Mouse (Mus musculus) limb, embryonic 15.5 days (tissue): ENCODE data around the gene Kmt2e. TPM values are rescaled to one million over a fixed set of nuclear protein-coding genes. Genes with fewer than 3 reads are reported as not detected.

ENCODE experiments used
- ATAC-seq: fragments of 200-750 bp; cut with Nextera tagmentation; 2 replicates; pipeline ENCODE4 v1.8.0; 2017; ENCODE audit warnings: low read depth, moderate TSS enrichment; ENCODE audit not compliant: insufficient number of reproducible peaks, low FRiP score, low TSS enrichment
- H3K27ac ChIP-seq: fragments of 300-500 bp; sonication (generic); 2 replicates; pipeline ENCODE4 v1.5.1; 2015; ENCODE audit warnings: moderate library complexity, mild to moderate bottlenecking, inconsistent platforms
- H3K27me3 ChIP-seq: fragments of 300-500 bp; sonication (generic); 2 replicates; pipeline ENCODE4 v1.6.1; 2015; ENCODE audit warnings: inconsistent platforms
- H3K36me3 ChIP-seq: fragments of 300-500 bp; sonication (generic); 2 replicates; pipeline ENCODE4 v1.6.1; 2015; ENCODE audit warnings: inconsistent platforms
- H3K4me1 ChIP-seq: fragments of 300-500 bp; sonication (generic); 2 replicates; pipeline ENCODE4 v1.6.1; 2015; ENCODE audit warnings: inconsistent platforms
- H3K4me2 ChIP-seq: fragments of 300-500 bp; sonication (generic); 2 replicates; pipeline ENCODE4 v1.6.1; 2015; ENCODE audit warnings: mild to moderate bottlenecking, inconsistent platforms
- H3K4me3 ChIP-seq: fragments of 300-500 bp; sonication (generic); 2 replicates; pipeline ENCODE4 v1.5.1; 2015; ENCODE audit warnings: mild to moderate bottlenecking, inconsistent platforms
- H3K9ac ChIP-seq: fragments of 300-500 bp; sonication (generic); 2 replicates; pipeline ENCODE4 v1.6.1; 2015; ENCODE audit warnings: inconsistent platforms
- H3K9me3 ChIP-seq: fragments of 300-500 bp; sonication (generic); 2 replicates; pipeline ENCODE4 v1.6.1; 2016; ENCODE audit warnings: inconsistent platforms
- WGBS: fragments of 180-500 bp; shearing (Covaris S2); methylation state at CpG from one replicate; pipeline ENCODE4 v1.1.7; 2015; 5-methylcytosine and 5-hydroxymethylcytosine counted together
- polyA plus RNA-seq: library from polyadenylated mRNA; unstranded; fragments of >200 nt; fragmentation: Nextera tagmentation; extraction: Ambion mirVana; gene quantifications from 2 replicates; pipeline ENCODE4 v1.2.1, GENCODE M21; 2015

Gene Kmt2e
- polyA plus RNA-seq, 1 experiment from 2014 or later: 105 TPM

GRCm38 (mm10) chr5:23496396-23496795 is 62.2 kb downstream of the Kmt2e start:
- Histone ChIP-seq H3K36me3 (peaks cover 77% of the 10 kb centered on the region), H3K9me3 (no peaks in the 10 kb centered on the region), H3K27ac (no peak overlapping the region), H3K4me2 (no peak overlapping the region), H3K4me1 (no peaks in the 10 kb centered on the region), H3K27me3 (no peaks in the 10 kb centered on the region), H3K4me3 (no peak overlapping the region), H3K9ac (no peak overlapping the region)
- ATAC-seq: no peak
- 73% methylated on average over 3 of the region's 3 CpGs for WGBS

DNA sequence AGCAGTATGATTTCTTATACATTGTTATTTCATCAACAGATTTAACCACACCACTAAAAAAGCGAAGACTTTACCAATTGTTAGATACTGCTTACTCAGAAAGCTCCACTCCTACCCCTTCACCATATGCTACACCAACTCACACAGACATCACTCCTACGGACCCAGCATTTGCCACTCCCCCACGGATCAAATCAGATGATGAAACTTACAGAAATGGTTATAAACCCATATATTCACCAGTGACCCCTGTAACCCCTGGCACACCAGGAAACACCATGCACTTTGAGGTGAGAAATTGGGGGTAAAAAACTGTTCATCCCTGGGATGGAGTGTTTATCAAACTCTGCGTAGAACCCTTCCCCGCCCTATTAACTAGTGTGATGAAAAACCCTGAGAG is 62.7 kb downstream of the Kmt2e start:
- no peaks in the 10 kb centered on the region for H3K9me3 ChIP-seq
- no peaks in the 10 kb centered on the region for H3K4me1 ChIP-seq
- no peak overlapping the region for H3K4me3 ChIP-seq
- no peak overlapping the region for H3K4me2 ChIP-seq
- no peak overlapping the region for H3K9ac ChIP-seq
- WGBS: 87% methylated on average over 5 of the region's 5 CpGs
- H3K27me3 ChIP-seq: no peaks in the 10 kb centered on the region
- no peak for ATAC-seq
- peaks cover 79% of the 10 kb centered on the region for H3K36me3 ChIP-seq
- H3K27ac ChIP-seq: no peak overlapping the region

GRCm38 (mm10) chr5:23497920-23498319 is 63.7 kb downstream of the Kmt2e start:
- ATAC-seq: no peak
- H3K27ac ChIP-seq: no peak overlapping the region
- no peaks in the 10 kb centered on the region for H3K4me1 ChIP-seq
- no peaks in the 10 kb centered on the region for H3K27me3 ChIP-seq
- H3K9ac ChIP-seq: no peak overlapping the region
- no peak overlapping the region for H3K4me3 ChIP-seq
- H3K9me3 ChIP-seq: no peaks in the 10 kb centered on the region
- no peak overlapping the region for H3K4me2 ChIP-seq
- H3K36me3 ChIP-seq: peaks cover 78% of the 10 kb centered on the region
- 89% methylated on average over 10 of the region's 10 CpGs for whole genome bisulfite sequencing

DNA sequence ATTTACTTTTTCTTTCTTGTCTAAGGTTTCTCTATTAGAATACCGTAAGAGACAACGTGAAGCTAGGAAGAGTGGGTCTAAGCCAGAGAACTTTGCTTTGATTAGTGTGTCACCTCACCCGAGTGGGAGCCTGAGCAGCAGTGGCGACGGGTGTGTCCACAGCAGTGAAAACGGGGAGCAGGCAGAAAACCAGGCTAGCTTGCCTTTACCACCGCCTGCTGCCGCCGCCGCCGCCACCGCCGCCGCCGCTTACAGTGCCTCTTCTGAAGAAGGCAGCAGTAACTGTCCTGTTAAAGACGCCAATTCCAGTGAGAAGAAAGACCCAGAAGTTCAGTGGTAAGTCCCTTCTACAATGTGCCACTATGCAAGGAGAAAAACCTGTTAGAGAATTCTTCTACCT is 65.0 kb downstream of the Kmt2e start:
- Histone ChIP-seq H3K4me2 (no peak overlapping the region), H3K4me1 (no peaks in the 10 kb centered on the region), H3K9ac (no peak overlapping the region), H3K27me3 (no peaks in the 10 kb centered on the region), H3K36me3 (peaks cover 69% of the 10 kb centered on the region), H3K27ac (no peak overlapping the region), H3K9me3 (no peaks in the 10 kb centered on the region), H3K4me3 (no peak overlapping the region)
- WGBS: 92% methylated on average over 16 of the region's 16 CpGs
- ATAC-seq: no peak

DNA sequence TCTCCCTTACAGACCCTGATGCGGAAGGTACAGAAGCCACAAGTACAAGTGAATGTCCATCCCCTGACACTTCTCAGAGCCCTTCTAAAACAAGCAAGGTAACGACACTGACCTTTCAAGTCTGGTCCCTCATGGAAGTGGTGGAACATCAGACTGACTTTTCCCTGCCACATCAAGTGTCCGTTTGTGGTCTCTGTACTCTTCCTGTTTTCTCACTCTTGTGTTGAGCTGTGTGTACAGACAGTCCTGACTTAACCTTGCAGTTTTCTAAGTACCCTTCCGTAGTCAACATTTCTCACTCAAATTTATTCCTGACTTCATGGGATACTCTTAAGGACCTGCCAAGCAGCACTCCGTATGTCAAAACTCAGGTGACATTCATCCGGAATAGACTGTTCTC is 66.5 kb downstream of the Kmt2e start:
- Histone ChIP-seq H3K36me3 (peaks cover 68% of the 10 kb centered on the region), H3K9ac (no peak overlapping the region), H3K9me3 (no peaks in the 10 kb centered on the region), H3K27ac (no peak overlapping the region), H3K4me1 (no peaks in the 10 kb centered on the region), H3K4me3 (no peak overlapping the region), H3K4me2 (no peak overlapping the region), H3K27me3 (no peaks in the 10 kb centered on the region)
- 89% methylated on average over 6 of the region's 6 CpGs for whole genome bisulfite sequencing
- no peak for ATAC-seq

DNA sequence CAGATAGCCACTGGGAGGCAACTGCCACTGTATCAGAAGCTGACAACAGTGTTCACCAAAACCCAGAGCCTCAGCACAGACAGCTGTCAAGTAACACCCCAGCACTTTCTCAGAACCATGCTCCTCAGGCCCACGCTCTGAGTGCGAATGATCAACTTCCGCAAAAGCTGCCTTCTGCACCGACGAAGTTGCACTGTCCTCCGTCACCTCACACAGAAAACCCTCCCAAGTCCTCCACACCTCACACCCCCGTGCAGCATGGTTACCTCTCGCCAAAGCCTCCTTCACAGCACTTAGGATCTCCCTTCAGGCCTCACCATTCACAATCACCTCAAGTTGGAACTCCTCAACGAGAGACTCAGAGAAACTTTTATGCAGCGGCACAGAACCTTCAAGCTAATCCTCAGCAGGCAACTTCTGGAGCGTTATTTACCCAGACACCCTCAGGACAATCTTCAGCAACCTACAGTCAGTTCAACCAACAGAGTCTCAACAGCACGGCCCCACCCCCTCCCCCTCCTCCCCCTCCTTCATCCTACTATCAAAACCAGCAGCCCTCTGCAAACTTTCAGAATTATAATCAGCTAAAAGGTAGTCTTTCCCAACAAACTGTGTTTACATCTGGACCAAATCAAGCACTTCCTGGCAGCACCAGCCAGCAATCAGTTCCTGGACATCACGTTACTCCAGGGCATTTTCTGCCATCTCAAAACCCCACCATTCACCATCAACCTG is 67.5 kb downstream of the Kmt2e start:
- peaks cover 61% of the 10 kb centered on the region for H3K36me3 ChIP-seq
- H3K9ac ChIP-seq: no peak overlapping the region
- H3K9me3 ChIP-seq: no peaks in the 10 kb centered on the region
- no peak for ATAC-seq
- WGBS: 49% methylated on average over 13 of the region's 13 CpGs
- no peaks in the 10 kb centered on the region for H3K27me3 ChIP-seq
- H3K4me1 ChIP-seq: no peaks in the 10 kb centered on the region
- no peak overlapping the region for H3K4me2 ChIP-seq
- no peak overlapping the region for H3K27ac ChIP-seq
- H3K4me3 ChIP-seq: no peak overlapping the region

DNA sequence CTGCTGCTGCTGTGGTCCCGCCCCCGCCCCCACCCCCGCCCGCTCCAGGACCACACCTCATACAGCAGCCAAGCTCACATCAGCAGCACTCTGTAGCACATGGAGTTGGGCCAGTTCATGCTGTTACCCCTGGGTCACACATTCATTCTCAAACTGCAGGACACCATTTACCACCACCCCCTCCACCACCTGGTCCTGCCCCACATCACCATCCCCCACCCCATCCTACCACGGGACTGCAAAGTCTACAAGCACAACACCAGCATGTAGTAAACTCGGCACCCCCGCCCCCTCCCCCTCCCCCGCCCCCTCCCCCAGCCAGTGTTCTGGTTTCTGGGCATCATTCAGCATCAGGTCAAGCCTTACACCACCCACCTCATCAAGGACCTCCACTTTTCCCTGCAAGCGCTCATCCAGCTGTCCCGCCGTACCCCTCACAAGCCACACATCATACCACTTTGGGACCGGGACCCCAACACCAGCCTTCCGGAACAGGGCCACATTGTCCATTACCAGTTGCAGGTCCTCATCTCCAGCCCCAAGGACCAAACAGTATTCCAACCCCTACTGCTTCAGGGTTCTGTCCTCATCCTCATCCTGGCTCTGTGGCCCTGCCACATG is 68.2 kb downstream of the Kmt2e start:
- H3K36me3 ChIP-seq: peaks cover 60% of the 10 kb centered on the region
- no peak overlapping the region for H3K4me3 ChIP-seq
- H3K4me2 ChIP-seq: no peak overlapping the region
- H3K4me1 ChIP-seq: no peaks in the 10 kb centered on the region
- WGBS: 57% methylated on average over 13 of the region's 13 CpGs
- ATAC-seq: no peak
- no peak overlapping the region for H3K9ac ChIP-seq
- H3K9me3 ChIP-seq: no peaks in the 10 kb centered on the region
- H3K27me3 ChIP-seq: no peaks in the 10 kb centered on the region
- H3K27ac ChIP-seq: no peak overlapping the region

- no peak overlapping the region for H3K4me3 ChIP-seq
- H3K4me2 ChIP-seq: no peak overlapping the region
- no peaks in the 10 kb centered on the region for H3K27me3 ChIP-seq
- H3K9me3 ChIP-seq: no peaks in the 10 kb centered on the region
- H3K9ac ChIP-seq: no peak overlapping the region
- ATAC-seq: no peak
- WGBS: 86% methylated on average over 3 of the region's 3 CpGs
- peaks cover 57% of the 10 kb centered on the region for H3K36me3 ChIP-seq
- no peaks in the 10 kb centered on the region for H3K4me1 ChIP-seq
- no peak overlapping the region for H3K27ac ChIP-seq
Measured at GRCm38 (mm10) chr5:23505578-23505977, 71.3 kb downstream of the Kmt2e start.

GRCm38 (mm10) chr5:23507210-23507609 is 73.0 kb downstream of the Kmt2e start:
- H3K4me2 ChIP-seq: no peak overlapping the region
- no peaks in the 10 kb centered on the region for H3K9me3 ChIP-seq
- H3K27me3 ChIP-seq: no peaks in the 10 kb centered on the region
- H3K9ac ChIP-seq: no peak overlapping the region
- H3K27ac ChIP-seq: peak overlapping the region; percentile 29; the same call in 1 of the 2 replicates
- peaks cover 56% of the 10 kb centered on the region for H3K36me3 ChIP-seq
- no peaks in the 10 kb centered on the region for H3K4me1 ChIP-seq
- ATAC-seq: no peak
- WGBS: 82% methylated on average over 4 of the region's 4 CpGs
- H3K4me3 ChIP-seq: no peak overlapping the region

DNA sequence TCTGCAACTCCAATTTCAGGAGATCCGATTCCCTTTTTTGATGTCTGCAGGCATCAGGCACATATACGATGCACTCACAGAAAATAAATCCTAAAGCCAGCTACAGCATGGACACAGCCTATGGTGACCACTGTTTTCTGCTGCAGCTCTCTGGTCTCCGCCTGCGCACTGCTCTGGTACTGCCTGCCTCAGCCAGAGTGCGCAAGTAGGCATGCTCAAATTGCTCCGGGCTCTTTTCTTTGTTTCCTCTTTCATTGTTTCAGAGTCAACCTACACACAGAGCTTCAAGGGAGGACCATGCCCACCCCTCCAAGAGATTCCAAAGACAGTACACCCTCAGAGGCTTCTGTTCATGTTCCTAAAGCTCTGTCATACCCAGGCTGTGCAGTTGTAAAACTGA is 74.4 kb downstream of the Kmt2e start:
- Histone ChIP-seq H3K36me3 (peaks cover 61% of the 10 kb centered on the region), H3K9ac (no peak overlapping the region), H3K9me3 (no peaks in the 10 kb centered on the region), H3K4me2 (no peak overlapping the region), H3K4me1 (no peaks in the 10 kb centered on the region), H3K27ac (no peak overlapping the region), H3K27me3 (no peaks in the 10 kb centered on the region), H3K4me3 (no peak overlapping the region)
- WGBS: 93% methylated on average over 6 of the region's 6 CpGs
- no peak for ATAC-seq

DNA sequence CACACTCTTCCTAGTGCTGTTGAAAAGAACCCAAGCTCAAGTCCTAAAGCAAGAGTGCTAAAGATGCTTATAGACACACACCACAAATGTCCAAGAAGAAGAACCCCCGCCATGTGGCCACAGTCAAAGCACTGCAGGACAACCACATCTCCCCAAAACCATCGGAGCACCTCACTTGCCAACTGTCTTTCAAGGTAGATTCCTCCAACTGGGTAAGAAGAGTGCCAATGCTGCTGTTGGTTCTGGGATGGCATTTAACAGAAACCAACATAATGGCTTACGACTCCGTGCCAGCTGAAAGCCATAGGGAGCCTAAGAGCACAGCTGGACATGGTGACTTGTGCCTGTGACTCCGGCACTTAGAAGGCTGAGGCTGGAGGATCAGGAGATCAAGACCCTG is 77.2 kb downstream of the Kmt2e start:
- Histone ChIP-seq H3K27ac (no peak overlapping the region), H3K27me3 (no peaks in the 10 kb centered on the region)

GRCm38 (mm10) chr5:23512556-23512955 is 78.3 kb downstream of the Kmt2e start:
- Histone ChIP-seq H3K27ac (no peak overlapping the region), H3K9me3 (no peaks in the 10 kb centered on the region), H3K27me3 (no peaks in the 10 kb centered on the region), H3K9ac (no peak overlapping the region), H3K4me2 (no peak overlapping the region), H3K36me3 (peaks cover 69% of the 10 kb centered on the region), H3K4me1 (no peaks in the 10 kb centered on the region), H3K4me3 (no peak overlapping the region)
- WGBS: 86% methylated on average over 5 of the region's 7 CpGs
- no peak for ATAC-seq

More for the DNA sequence above, 77.2 kb downstream of the Kmt2e start:
- Histone ChIP-seq H3K9ac (no peak overlapping the region), H3K9me3 (no peaks in the 10 kb centered on the region), H3K4me3 (no peak overlapping the region), H3K4me2 (no peak overlapping the region), H3K36me3 (peaks cover 74% of the 10 kb centered on the region), H3K4me1 (no peaks in the 10 kb centered on the region)
- WGBS: 90% methylated on average over 5 of the region's 5 CpGs
- ATAC-seq: no peak
